Mouse (Mus musculus) cerebellum, adult 2 months (tissue): ENCODE results near the gene Cables2. TPM values are rescaled to one million over a fixed set of nuclear protein-coding genes. Genes with fewer than 3 reads are reported as not detected.

Experiments
- DNase-seq, 2 experiments: peaks; one replicate each; pipeline ENCODE4 v3.0.0; 2021
- H3K27ac ChIP-seq: fragments of 200-500 bp; 2 replicates; pipeline ENCODE4 v1.5.1; 2012; ENCODE audit warnings: low read length, control low read depth, inconsistent platforms; ENCODE audit not compliant: insufficient read depth
- H3K27me3 ChIP-seq: fragments of 200-500 bp; 2 replicates; pipeline ENCODE4 v1.6.1; 2012; ENCODE audit warnings: inconsistent platforms, mild to moderate bottlenecking, low read length, moderate library complexity; ENCODE audit not compliant: control insufficient read depth, insufficient read depth
- H3K4me1 ChIP-seq: fragments of 200-500 bp; 2 replicates; pipeline ENCODE4 v1.6.1; 2011; ENCODE audit warnings: low read length; ENCODE audit not compliant: control insufficient read depth, insufficient read depth
- H3K4me3 ChIP-seq: fragments of 200-500 bp; replicated peaks from 2 replicates; pipeline ENCODE3; 2011; ENCODE audit warnings: mild to moderate bottlenecking, low read depth, low read length, control low read depth; ENCODE audit not compliant: insufficient read depth
- CTCF ChIP-seq: fragments of 200-500 bp; IDR thresholded peaks from 2 replicates; pipeline ENCODE4 v1.5.1; 2011; ENCODE audit warnings: low read depth, mild to moderate bottlenecking, control low read depth, low read length, moderate library complexity, borderline replicate concordance; ENCODE audit not compliant: insufficient read depth
- POLR2A ChIP-seq: fragments of 200-500 bp; IDR thresholded peaks from 2 replicates; pipeline ENCODE4 v1.6.1; 2011; ENCODE audit warnings: low read length, control low read depth, borderline replicate concordance; ENCODE audit not compliant: insufficient read depth
- WGBS: fragments of 180-500 bp; shearing (Covaris S2); methylation state at CpG from one replicate; pipeline ENCODE4 v1.1.7; 2018; 5-methylcytosine and 5-hydroxymethylcytosine counted together
- polyA plus RNA-seq: library from polyadenylated mRNA; depleted of rRNA; stranded (reverse); fragments of >200 nt; gene quantifications from 2 replicates; pipeline ENCODE4 v1.2.3, GENCODE M21; 2012

Cables2 gene
- polyA plus RNA-seq, 1 experiment, result 51.7 TPM

- TF ChIP-seq POLR2A (no peak), CTCF (peak; percentile 91)
- 21% methylated on average over 11 of the region's 11 CpGs for WGBS
- peaks cover under 1% of the 10 kb centered on the region for H3K4me1 ChIP-seq
- no peak overlapping the region for H3K27ac ChIP-seq
- H3K4me3 ChIP-seq, result no peak overlapping the region
- peak; percentile 82 to 83 for DNase-seq
- no peaks in the 10 kb centered on the region for H3K27me3 ChIP-seq
Measured at GRCm38 (mm10) chr2:180250930-180251611, 22.2 kb downstream of the Cables2 start.

GRCm38 (mm10) chr2:180248947-180249660 is 24.2 kb downstream of the Cables2 start:
- TF ChIP-seq POLR2A (no peak), CTCF (no peak)
- WGBS, result 55% methylated on average over 9 of the region's 9 CpGs
- no peak for DNase-seq
- no peak overlapping the region for H3K27ac ChIP-seq
- H3K4me3 ChIP-seq, result no peak overlapping the region
- no peaks in the 10 kb centered on the region for H3K27me3 ChIP-seq
- H3K4me1 ChIP-seq, result no peaks in the 10 kb centered on the region

- WGBS, result 95% methylated on average over 5 of the region's 5 CpGs
- H3K4me1 ChIP-seq, result no peaks in the 10 kb centered on the region
- DNase-seq, result no peak
- no peak overlapping the region for H3K27ac ChIP-seq
- no peak overlapping the region for H3K4me3 ChIP-seq
- TF ChIP-seq CTCF (no peak), POLR2A (no peak)
- H3K27me3 ChIP-seq, result no peaks in the 10 kb centered on the region
Measured at GRCm38 (mm10) chr2:180247916-180248315, 25.4 kb downstream of the Cables2 start.

GRCm38 (mm10) chr2:180243108-180243507 is 30.2 kb downstream of the Cables2 start:
- Histone ChIP-seq H3K4me1 (no peaks in the 10 kb centered on the region), H3K4me3 (no peak overlapping the region), H3K27ac (no peak overlapping the region), H3K27me3 (no peaks in the 10 kb centered on the region)
- DNase-seq, result no peak
- WGBS, result 91% methylated on average over 4 of the region's 4 CpGs
- no peak for TF ChIP-seq CTCF
- TF ChIP-seq POLR2A, result no peak

- whole genome bisulfite sequencing, result 83% methylated on average over 5 of the region's 5 CpGs
- H3K4me3 ChIP-seq, result no peak overlapping the region
- H3K4me1 ChIP-seq, result no peaks in the 10 kb centered on the region
- H3K27me3 ChIP-seq, result no peaks in the 10 kb centered on the region
- TF ChIP-seq POLR2A (no peak), CTCF (no peak)
- H3K27ac ChIP-seq, result no peak overlapping the region
- no peak for DNase-seq
Measured at GRCm38 (mm10) chr2:180238591-180238990, 34.7 kb downstream of the Cables2 start.

- H3K4me1 ChIP-seq, result no peaks in the 10 kb centered on the region
- no peak for DNase-seq
- H3K4me3 ChIP-seq, result no peak overlapping the region
- 86% methylated on average over 7 of the region's 7 CpGs for WGBS
- no peak overlapping the region for H3K27ac ChIP-seq
- no peaks in the 10 kb centered on the region for H3K27me3 ChIP-seq
- no peak for TF ChIP-seq POLR2A
- no peak for TF ChIP-seq CTCF
Measured at GRCm38 (mm10) chr2:180237601-180238345, 35.5 kb downstream of the Cables2 start.

- Histone ChIP-seq H3K27ac (no peak overlapping the region), H3K4me1 (no peaks in the 10 kb centered on the region), H3K4me3 (no peak overlapping the region), H3K27me3 (no peaks in the 10 kb centered on the region)
- no peak for DNase-seq
- no peak for TF ChIP-seq POLR2A
- no peak for TF ChIP-seq CTCF
- WGBS, result 84% methylated on average over 3 of the region's 3 CpGs
Measured at GRCm38 (mm10) chr2:180236930-180237329, 36.4 kb downstream of the Cables2 start.

GRCm38 (mm10) chr2:180236500-180236899 is 36.8 kb downstream of the Cables2 start:
- no peak overlapping the region for H3K27ac ChIP-seq
- H3K4me1 ChIP-seq, result no peaks in the 10 kb centered on the region
- 53% methylated on average over 3 of the region's 3 CpGs for WGBS
- no peak for DNase-seq
- no peak overlapping the region for H3K4me3 ChIP-seq
- H3K27me3 ChIP-seq, result no peaks in the 10 kb centered on the region
- no peak for TF ChIP-seq POLR2A
- no peak for TF ChIP-seq CTCF
